Mouse (Mus musculus): Measurements from ENCODE around the gene Pcdh9. TPM values are rescaled to one million over a fixed set of nuclear protein-coding genes. Genes with fewer than 3 reads are reported as not detected.

The Pcdh9 gene
- polyA plus RNA-seq, 1 experiment: 71.3 TPM

DNA sequence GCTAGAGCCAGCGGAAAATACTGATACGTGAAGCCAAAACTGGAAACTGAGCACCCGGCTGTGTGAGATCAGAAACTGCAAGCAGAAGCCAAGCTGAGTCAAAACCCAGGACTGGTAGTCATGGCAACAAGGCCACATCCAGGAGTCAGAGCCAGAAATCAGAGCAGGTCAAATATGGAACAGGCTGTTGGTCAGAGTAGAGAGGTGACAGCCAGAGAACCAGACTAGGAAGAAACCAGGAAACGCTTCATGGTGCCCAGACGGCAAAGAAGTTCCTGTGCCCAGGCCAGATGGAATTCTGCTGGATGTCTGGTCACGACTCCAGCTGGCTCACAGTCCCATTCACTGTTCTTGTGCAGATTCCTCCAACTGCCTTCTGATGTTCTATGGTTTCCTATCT, 539.6 kb downstream of the Pcdh9 start:
- Histone ChIP-seq H3K27me3 (ENCODE audit: control insufficient read depth, insufficient read depth, low read length) (no peaks in the 10 kb centered on the region), H3K27ac (ENCODE audit: insufficient read depth, low read length) (no peak overlapping the region), H3K4me1 (ENCODE audit: control insufficient read depth, insufficient read depth, low read length) (peaks cover 7% of the 10 kb centered on the region; the same call in 1 of the 2 replicates), H3K4me3 (replicated peaks; ENCODE audit: insufficient read depth, low read depth, low read length) (no peak overlapping the region)
- TF ChIP-seq CTCF (IDR thresholded peaks at IDR 0.05; ENCODE audit: borderline replicate concordance, insufficient read depth, low read depth, low read length) (no peak), POLR2A (IDR thresholded peaks at IDR 0.05; ENCODE audit: borderline replicate concordance, insufficient read depth, low read length) (no peak)
- under 1% methylated on average over 6 of the region's 6 CpGs for WGBS
- peak; percentile 92 to 99 for DNase-seq

DNA sequence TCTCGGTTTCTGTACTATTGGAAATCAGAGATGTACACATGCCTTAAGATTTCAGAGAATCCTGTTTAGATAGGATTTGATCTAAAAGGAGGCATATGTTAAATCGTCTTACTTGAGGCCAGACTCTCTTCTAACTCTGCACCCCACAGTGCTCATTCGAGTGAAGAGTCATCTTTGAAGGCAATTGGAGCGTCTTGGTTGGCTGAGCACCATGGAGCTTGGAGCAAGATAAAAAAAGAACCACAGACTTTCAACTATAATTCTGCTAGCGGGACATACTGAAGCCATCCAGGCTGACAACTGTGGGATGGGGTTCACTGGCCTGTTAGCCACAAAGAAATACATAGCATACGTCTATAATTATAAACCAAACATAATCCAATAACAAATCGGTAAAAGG, 541.3 kb downstream of the Pcdh9 start:
- Histone ChIP-seq H3K27me3 (ENCODE audit: control insufficient read depth, insufficient read depth, low read length) (no peaks in the 10 kb centered on the region), H3K27ac (ENCODE audit: insufficient read depth, low read length) (no peak overlapping the region), H3K4me3 (replicated peaks; ENCODE audit: insufficient read depth, low read depth, low read length) (no peak overlapping the region), H3K4me1 (ENCODE audit: control insufficient read depth, insufficient read depth, low read length) (peaks cover 7% of the 10 kb centered on the region; the same call in 1 of the 2 replicates)
- WGBS: 17% methylated on average over 7 of the region's 7 CpGs
- TF ChIP-seq POLR2A (IDR thresholded peaks at IDR 0.05; ENCODE audit: borderline replicate concordance, insufficient read depth, low read length): no peak
- no peak for TF ChIP-seq CTCF (IDR thresholded peaks at IDR 0.05; ENCODE audit: borderline replicate concordance, insufficient read depth, low read depth, low read length)
- DNase-seq: peak; percentile 54 to 80

DNA sequence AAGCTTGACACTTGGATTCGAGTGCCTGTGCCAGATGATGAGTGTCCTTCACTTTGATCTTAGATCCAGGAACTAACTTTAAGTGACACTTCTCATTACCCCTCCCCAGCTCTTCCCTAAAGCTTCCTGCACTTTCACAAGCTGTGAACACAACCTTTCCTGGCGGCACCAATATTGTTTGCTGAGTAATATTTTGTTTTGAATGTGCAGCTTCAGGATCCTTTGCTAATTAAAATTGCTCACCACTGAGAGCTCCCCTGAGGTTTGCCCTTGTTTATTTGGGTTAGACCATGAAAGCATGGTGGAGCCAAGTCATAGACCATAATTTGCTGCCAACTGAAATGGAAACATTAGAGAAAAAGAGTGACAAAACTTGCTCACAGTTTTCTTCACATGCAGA, 543.4 kb downstream of the Pcdh9 start:
- WGBS: 11% methylated on average over 2 of the region's 2 CpGs
- Histone ChIP-seq H3K27me3 (ENCODE audit: control insufficient read depth, insufficient read depth, low read length) (no peaks in the 10 kb centered on the region), H3K4me1 (ENCODE audit: control insufficient read depth, insufficient read depth, low read length) (peaks cover 7% of the 10 kb centered on the region; the same call in 1 of the 2 replicates), H3K4me3 (replicated peaks; ENCODE audit: insufficient read depth, low read depth, low read length) (no peak overlapping the region), H3K27ac (ENCODE audit: insufficient read depth, low read length) (no peak overlapping the region)
- peak; percentile 15 to 60 for DNase-seq
- TF ChIP-seq POLR2A (IDR thresholded peaks at IDR 0.05; ENCODE audit: borderline replicate concordance, insufficient read depth, low read length): no peak
- no peak for TF ChIP-seq CTCF (IDR thresholded peaks at IDR 0.05; ENCODE audit: borderline replicate concordance, insufficient read depth, low read depth, low read length)

DNA sequence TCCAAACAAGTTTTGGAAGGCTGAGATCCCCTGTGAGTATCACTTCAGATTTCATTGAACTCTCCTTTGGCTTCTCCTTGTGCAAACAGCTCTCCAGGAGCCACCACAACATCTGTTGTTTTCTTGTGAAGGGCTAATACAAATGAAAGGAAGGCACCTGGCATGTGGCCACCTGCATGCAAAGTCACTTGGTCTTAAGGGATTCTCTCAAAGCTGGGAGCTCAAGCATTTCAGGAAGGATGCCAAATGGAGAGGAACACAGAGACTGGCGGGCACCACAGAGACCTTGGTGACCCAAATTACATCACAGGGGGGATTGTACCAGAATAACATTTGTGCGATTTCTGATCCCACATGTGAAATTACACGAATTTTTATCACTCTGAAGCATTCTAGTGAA, 547.7 kb downstream of the Pcdh9 start:
- DNase-seq: peak; percentile 53 to 63
- Histone ChIP-seq H3K4me3 (replicated peaks; ENCODE audit: insufficient read depth, low read depth, low read length) (no peak overlapping the region), H3K27ac (ENCODE audit: insufficient read depth, low read length) (no peak overlapping the region), H3K27me3 (ENCODE audit: control insufficient read depth, insufficient read depth, low read length) (no peaks in the 10 kb centered on the region), H3K4me1 (ENCODE audit: control insufficient read depth, insufficient read depth, low read length) (peaks cover 8% of the 10 kb centered on the region; the same call in 1 of the 2 replicates)
- 40% methylated on average over 3 of the region's 3 CpGs for WGBS
- no peak for TF ChIP-seq POLR2A (IDR thresholded peaks at IDR 0.05; ENCODE audit: borderline replicate concordance, insufficient read depth, low read length)
- no peak for TF ChIP-seq CTCF (IDR thresholded peaks at IDR 0.05; ENCODE audit: borderline replicate concordance, insufficient read depth, low read depth, low read length)

DNA sequence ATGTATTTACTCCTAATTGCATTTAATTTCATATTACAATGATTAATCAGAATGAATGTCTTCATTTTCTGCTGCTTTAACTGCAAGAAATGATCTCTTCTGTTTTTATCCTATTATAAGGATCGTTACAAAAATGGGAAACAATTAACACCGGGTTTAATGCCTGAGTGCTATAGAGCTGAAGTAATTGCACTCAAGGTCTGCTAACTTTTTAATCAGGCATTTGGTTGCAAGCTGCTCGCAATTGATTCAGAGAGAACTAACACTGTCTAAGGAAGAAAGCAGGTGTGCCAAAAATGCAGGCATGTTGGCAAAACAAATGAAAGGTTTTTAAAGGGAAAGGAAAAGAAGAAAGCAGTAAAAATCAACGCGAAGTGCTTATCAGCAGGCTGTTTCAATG, 549.1 kb downstream of the Pcdh9 start:
- no peak for TF ChIP-seq CTCF (IDR thresholded peaks at IDR 0.05; ENCODE audit: borderline replicate concordance, insufficient read depth, low read depth, low read length)
- no peak for TF ChIP-seq POLR2A (IDR thresholded peaks at IDR 0.05; ENCODE audit: borderline replicate concordance, insufficient read depth, low read length)
- H3K27ac ChIP-seq (ENCODE audit: insufficient read depth, low read length): no peak overlapping the region
- H3K27me3 ChIP-seq (ENCODE audit: control insufficient read depth, insufficient read depth, low read length): no peaks in the 10 kb centered on the region
- peak in 1 of 2 experiments; percentile 23 for DNase-seq
- WGBS: 26% methylated on average over 5 of the region's 5 CpGs
- no peak overlapping the region for H3K4me3 ChIP-seq (replicated peaks; ENCODE audit: insufficient read depth, low read depth, low read length)
- H3K4me1 ChIP-seq (ENCODE audit: control insufficient read depth, insufficient read depth, low read length): peaks cover 3% of the 10 kb centered on the region; the same call in 1 of the 2 replicates

DNA sequence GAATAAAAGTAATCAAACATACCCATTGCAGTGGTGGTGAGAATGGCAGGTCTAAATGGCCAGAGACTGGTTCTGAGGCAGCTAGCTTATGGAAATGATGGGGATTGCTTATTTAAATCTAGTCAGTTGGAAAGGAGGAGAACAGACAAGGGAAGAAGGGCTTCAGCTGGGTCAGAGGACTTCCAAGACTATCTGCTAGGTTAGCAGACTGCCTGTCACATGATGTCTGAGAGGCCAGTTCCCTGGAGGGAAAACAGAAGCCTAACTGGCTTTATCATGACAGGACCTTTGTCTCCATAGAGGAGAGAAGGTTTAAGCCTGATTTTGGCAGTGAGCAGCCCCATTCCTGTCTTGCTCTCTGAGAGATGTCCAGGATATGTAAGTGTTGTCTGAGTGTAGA, 561.2 kb downstream of the Pcdh9 start:
- no peak for DNase-seq
- Histone ChIP-seq H3K27me3 (ENCODE audit: control insufficient read depth, insufficient read depth, low read length) (no peaks in the 10 kb centered on the region), H3K4me1 (ENCODE audit: control insufficient read depth, insufficient read depth, low read length) (no peaks in the 10 kb centered on the region), H3K27ac (ENCODE audit: insufficient read depth, low read length) (no peak overlapping the region), H3K4me3 (replicated peaks; ENCODE audit: insufficient read depth, low read depth, low read length) (no peak overlapping the region)
- TF ChIP-seq POLR2A (IDR thresholded peaks at IDR 0.05; ENCODE audit: borderline replicate concordance, insufficient read depth, low read length): no peak

DNA sequence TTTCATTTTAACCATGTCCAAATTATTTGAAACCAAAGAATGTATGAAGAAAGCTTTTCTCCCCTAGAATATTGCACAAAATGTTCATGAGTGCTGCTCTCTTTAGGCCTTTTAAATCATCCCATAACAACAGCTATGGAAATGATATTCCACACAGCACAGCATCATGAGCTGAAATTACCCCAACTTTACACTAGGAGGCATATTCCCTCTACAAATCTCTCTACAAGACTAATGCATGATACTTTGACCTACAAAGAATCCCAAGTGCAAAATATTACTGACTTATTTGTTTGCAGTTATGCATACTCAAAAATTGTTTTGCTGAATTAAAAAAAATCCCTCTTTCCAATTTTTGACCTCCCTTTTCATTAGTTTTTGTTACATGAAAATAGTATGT, 573.1 kb downstream of the Pcdh9 start:
- TF ChIP-seq CTCF (IDR thresholded peaks at IDR 0.05; ENCODE audit: borderline replicate concordance, insufficient read depth, low read depth, low read length) (peak; percentile 43; the same call in 1 of the 2 replicates), POLR2A (IDR thresholded peaks at IDR 0.05; ENCODE audit: borderline replicate concordance, insufficient read depth, low read length) (no peak)
- Histone ChIP-seq H3K27me3 (ENCODE audit: control insufficient read depth, insufficient read depth, low read length) (no peaks in the 10 kb centered on the region), H3K4me3 (replicated peaks; ENCODE audit: insufficient read depth, low read depth, low read length) (no peak overlapping the region), H3K4me1 (ENCODE audit: control insufficient read depth, insufficient read depth, low read length) (no peaks in the 10 kb centered on the region), H3K27ac (ENCODE audit: insufficient read depth, low read length) (no peak overlapping the region)
- DNase-seq: peak in 1 of 2 experiments; percentile 61

DNA sequence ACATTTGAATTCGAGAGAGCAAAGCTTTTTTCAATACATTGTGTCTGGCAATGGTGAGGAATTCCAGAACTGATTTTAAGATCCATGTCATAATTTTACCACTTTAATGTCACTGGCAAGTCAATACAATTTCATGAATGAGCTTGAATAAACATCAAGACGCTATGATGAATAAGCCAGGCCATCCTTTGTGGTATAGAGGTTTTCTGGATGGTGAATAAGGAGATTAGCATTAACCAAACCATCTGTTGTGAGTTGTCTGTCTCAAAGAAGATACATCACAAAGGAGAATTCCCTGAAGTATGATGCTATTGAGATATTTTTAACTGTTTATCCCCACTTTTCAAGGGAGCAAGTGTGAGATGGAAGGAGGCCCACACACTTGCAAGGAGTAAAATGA, 602.1 kb downstream of the Pcdh9 start:
- Histone ChIP-seq H3K4me1 (ENCODE audit: control insufficient read depth, insufficient read depth, low read length) (no peaks in the 10 kb centered on the region), H3K27ac (ENCODE audit: insufficient read depth, low read length) (no peak overlapping the region), H3K27me3 (ENCODE audit: control insufficient read depth, insufficient read depth, low read length) (no peaks in the 10 kb centered on the region), H3K4me3 (replicated peaks; ENCODE audit: insufficient read depth, low read depth, low read length) (no peak overlapping the region)
- DNase-seq: no peak
- TF ChIP-seq CTCF (IDR thresholded peaks at IDR 0.05; ENCODE audit: borderline replicate concordance, insufficient read depth, low read depth, low read length) (no peak), POLR2A (IDR thresholded peaks at IDR 0.05; ENCODE audit: borderline replicate concordance, insufficient read depth, low read length) (no peak)
- WGBS: 65% methylated on average over 2 of the region's 2 CpGs

Data from cerebellum, adult 2 months (tissue).